Mouse (Mus musculus): ENCODE measurements around the gene Gm15217.

GRCm38 (mm10) chr14:46387357-46387671, 8.1 kb downstream of the Gm15217 start:
- TF ChIP-seq CTCF (IDR thresholded peaks at IDR 0.05; ENCODE audit: low read depth) (no peak), EP300 (optimal IDR thresholded peaks at IDR 0.05) (no peak)

Data from stomach, postnatal 0 days (tissue).